Mouse (Mus musculus) embryonic facial prominence, embryonic 10.5 days (tissue): ENCODE results near the gene Nap1l4. TPM values are rescaled to one million over a fixed set of nuclear protein-coding genes. Genes with fewer than 3 reads are reported as not detected.

Experiments
- DNase-seq: peaks from one replicate; pipeline ENCODE4 v3.0.0-alpha.2; 2017; ENCODE audit warnings: low spot score
- H3K27ac ChIP-seq: fragments of 300-500 bp; sonication (generic); replicated peaks from 2 replicates; pipeline ENCODE4 v1.5.1; 2016; ENCODE audit warnings: mild to moderate bottlenecking
- H3K27me3 ChIP-seq: fragments of 300-500 bp; sonication (generic); replicated peaks from 2 replicates; pipeline ENCODE4 v1.6.1; 2016; ENCODE audit warnings: low read depth, mild to moderate bottlenecking; ENCODE audit not compliant: poor library complexity, severe bottlenecking
- H3K36me3 ChIP-seq: fragments of 300-500 bp; sonication (generic); replicated peaks from 2 replicates; pipeline ENCODE4 v1.6.1; 2016; ENCODE audit warnings: mild to moderate bottlenecking, moderate library complexity
- H3K4me1 ChIP-seq: fragments of 300-500 bp; sonication (generic); 2 replicates; pipeline ENCODE4 v1.6.1; 2016
- H3K4me3 ChIP-seq: fragments of 300-500 bp; sonication (generic); 2 replicates; pipeline ENCODE4 v1.5.1; 2016; ENCODE audit warnings: mild to moderate bottlenecking, moderate library complexity
- H3K9me3 ChIP-seq: fragments of 300-500 bp; sonication (generic); 2 replicates; pipeline ENCODE4 v1.6.1; 2016; ENCODE audit warnings: mild to moderate bottlenecking
- WGBS: fragments of 180-500 bp; shearing (Covaris S2); methylation state at CpG from one replicate; pipeline ENCODE4 v1.1.7; 2016; 5-methylcytosine and 5-hydroxymethylcytosine counted together
- polyA plus RNA-seq: library from polyadenylated mRNA; unstranded; fragments of >200 nt; fragmentation: Nextera tagmentation; extraction: Ambion mirVana; gene quantifications from 2 replicates; pipeline ENCODE4 v1.2.1, GENCODE M21; 2016

Nap1l4 gene
- polyA plus RNA-seq, 1 experiment from 2014 or later, result 377 TPM

- Histone ChIP-seq H3K36me3 (peaks cover 40% of the 10 kb centered on the region), H3K4me1 (no peaks in the 10 kb centered on the region), H3K4me3 (no peak overlapping the region), H3K27me3 (no peaks in the 10 kb centered on the region), H3K9me3 (no peaks in the 10 kb centered on the region), H3K27ac (no peak overlapping the region)
- 83% methylated on average over 3 of the region's 3 CpGs for WGBS
- DNase-seq, result no peak
Measured at GRCm38 (mm10) chr7:143510593-143511334, 38.1 kb downstream of the Nap1l4 start.

GRCm38 (mm10) chr7:143509566-143509965 is 39.3 kb downstream of the Nap1l4 start:
- no peak overlapping the region for H3K4me3 ChIP-seq
- no peaks in the 10 kb centered on the region for H3K4me1 ChIP-seq
- no peak overlapping the region for H3K27ac ChIP-seq
- DNase-seq, result no peak
- peaks cover 9% of the 10 kb centered on the region for H3K27me3 ChIP-seq
- H3K9me3 ChIP-seq, result no peaks in the 10 kb centered on the region
- 82% methylated on average over 1 of the region's 1 CpGs for WGBS
- H3K36me3 ChIP-seq, result peaks cover 28% of the 10 kb centered on the region

- DNase-seq, result peak; percentile 57
- no peak overlapping the region for H3K4me3 ChIP-seq
- peaks cover 13% of the 10 kb centered on the region for H3K4me1 ChIP-seq
- peaks cover 38% of the 10 kb centered on the region for H3K27me3 ChIP-seq
- 25% methylated on average over 7 of the region's 7 CpGs for WGBS
- no peaks in the 10 kb centered on the region; the same call in 1 of the 2 replicates for H3K36me3 ChIP-seq
- H3K27ac ChIP-seq, result no peak overlapping the region
- H3K9me3 ChIP-seq, result no peaks in the 10 kb centered on the region
Measured at GRCm38 (mm10) chr7:143506675-143507074, 42.2 kb downstream of the Nap1l4 start.

GRCm38 (mm10) chr7:143506271-143506670 is 42.6 kb downstream of the Nap1l4 start:
- Histone ChIP-seq H3K4me3 (no peak overlapping the region), H3K9me3 (no peaks in the 10 kb centered on the region), H3K4me1 (peaks cover 15% of the 10 kb centered on the region), H3K36me3 (no peaks in the 10 kb centered on the region), H3K27ac (no peak overlapping the region), H3K27me3 (peaks cover 42% of the 10 kb centered on the region)
- DNase-seq, result no peak
- WGBS, result 68% methylated on average over 7 of the region's 7 CpGs

GRCm38 (mm10) chr7:143505823-143506222 is 43.1 kb downstream of the Nap1l4 start:
- Histone ChIP-seq H3K4me1 (peaks cover 15% of the 10 kb centered on the region), H3K27ac (no peak overlapping the region), H3K9me3 (no peaks in the 10 kb centered on the region), H3K27me3 (peaks cover 46% of the 10 kb centered on the region), H3K36me3 (no peaks in the 10 kb centered on the region), H3K4me3 (no peak overlapping the region)
- peak; percentile 75 for DNase-seq
- 25% methylated on average over 11 of the region's 11 CpGs for WGBS

GRCm38 (mm10) chr7:143505411-143505810 is 43.5 kb downstream of the Nap1l4 start:
- Histone ChIP-seq H3K4me3 (no peak overlapping the region), H3K4me1 (peaks cover 15% of the 10 kb centered on the region), H3K36me3 (no peaks in the 10 kb centered on the region), H3K27me3 (peaks cover 51% of the 10 kb centered on the region), H3K27ac (no peak overlapping the region), H3K9me3 (no peaks in the 10 kb centered on the region)
- no peak for DNase-seq
- WGBS, result 85% methylated on average over 2 of the region's 2 CpGs

GRCm38 (mm10) chr7:143503926-143504325 is 45.0 kb downstream of the Nap1l4 start:
- Histone ChIP-seq H3K36me3 (no peaks in the 10 kb centered on the region), H3K9me3 (no peaks in the 10 kb centered on the region), H3K27me3 (peaks cover 65% of the 10 kb centered on the region), H3K27ac (no peak overlapping the region), H3K4me3 (no peak overlapping the region), H3K4me1 (peaks cover 15% of the 10 kb centered on the region)
- WGBS, result 85% methylated on average over 6 of the region's 6 CpGs
- DNase-seq, result no peak

GRCm38 (mm10) chr7:143502418-143503200 is 46.3 kb downstream of the Nap1l4 start, which contains the start of gene Phlda2:
Phlda2 (minus strand) TSS chr7:143503150.
- peak; percentile 66 for DNase-seq
- Histone ChIP-seq H3K27me3 (peaks cover 77% of the 10 kb centered on the region), H3K9me3 (no peaks in the 10 kb centered on the region), H3K4me1 (peaks cover 15% of the 10 kb centered on the region), H3K4me3 (peak within 1 kb of the TSS; percentile 55), H3K36me3 (no peaks in the 10 kb centered on the region), H3K27ac (no peak within 1 kb of the TSS)
- WGBS, result 6% methylated on average over 51 of the region's 51 CpGs

GRCm38 (mm10) chr7:143501643-143502417 is 47.1 kb downstream of the Nap1l4 start:
- WGBS, result 5% methylated on average over 55 of the region's 55 CpGs
- peak; percentile 58 for DNase-seq
- Histone ChIP-seq H3K4me1 (peaks cover 15% of the 10 kb centered on the region), H3K4me3 (peak overlapping the region; percentile 55), H3K36me3 (no peaks in the 10 kb centered on the region), H3K9me3 (no peaks in the 10 kb centered on the region), H3K27ac (no peak overlapping the region), H3K27me3 (peaks cover 85% of the 10 kb centered on the region)

- H3K36me3 ChIP-seq, result no peaks in the 10 kb centered on the region
- peaks cover 88% of the 10 kb centered on the region for H3K27me3 ChIP-seq
- WGBS, result 35% methylated on average over 2 of the region's 2 CpGs
- DNase-seq, result no peak
- no peak overlapping the region for H3K27ac ChIP-seq
- no peaks in the 10 kb centered on the region for H3K9me3 ChIP-seq
- H3K4me1 ChIP-seq, result peaks cover 15% of the 10 kb centered on the region
- H3K4me3 ChIP-seq, result no peak overlapping the region
Measured at GRCm38 (mm10) chr7:143500912-143501311, 48.0 kb downstream of the Nap1l4 start.

- WGBS, result 84% methylated on average over 4 of the region's 4 CpGs
- Histone ChIP-seq H3K27ac (no peak overlapping the region), H3K9me3 (no peaks in the 10 kb centered on the region), H3K4me3 (no peak overlapping the region), H3K27me3 (peaks cover 69% of the 10 kb centered on the region), H3K36me3 (no peaks in the 10 kb centered on the region), H3K4me1 (peaks cover 15% of the 10 kb centered on the region)
- DNase-seq, result no peak
Measured at GRCm38 (mm10) chr7:143498584-143498983, 50.3 kb downstream of the Nap1l4 start.
